Mouse (Mus musculus) cortical plate, adult 2 months (tissue): Measurements from ENCODE around the gene 4931422A03Rik.

ENCODE experiments used
- CTCF ChIP-seq: fragments of 200-500 bp; IDR thresholded peaks from 2 replicates; pipeline ENCODE4 v1.5.1; 2011; ENCODE audit warnings: mild to moderate bottlenecking, control low read depth, low read length; ENCODE audit not compliant: insufficient read depth; ENCODE audit errors: extremely low read depth
- POLR2A ChIP-seq: fragments of 200-500 bp; IDR thresholded peaks from 2 replicates; pipeline ENCODE4 v1.6.1; 2011; ENCODE audit warnings: mild to moderate bottlenecking, low read length, control low read depth; ENCODE audit not compliant: insufficient read depth; ENCODE audit errors: extremely low read depth

- TF ChIP-seq POLR2A (no peak), CTCF (no peak)
Measured at GRCm38 (mm10) chr2:103926586-103927113, 101.5 kb downstream of the 4931422A03Rik start.
